Mouse (Mus musculus) neural tube, embryonic 13.5 days (tissue): ENCODE measurements around the gene Rnf185. TPM values are rescaled to one million over a fixed set of nuclear protein-coding genes. Genes with fewer than 3 reads are reported as not detected.
A peak's percentile ranks its signal among the peaks of the same experiment; 100 is the strongest.

Experiments
- ATAC-seq: fragments of 200-750 bp; cut with Nextera tagmentation; 2 replicates; pipeline ENCODE4 v1.8.0; 2017; ENCODE audit warnings: low read depth, mild to moderate bottlenecking, moderate TSS enrichment, moderate library complexity
- H3K27ac ChIP-seq: fragments of 300-500 bp; sonication (generic); replicated peaks from 2 replicates; pipeline ENCODE4 v1.5.1; 2015; ENCODE audit warnings: moderate library complexity, mild to moderate bottlenecking, inconsistent platforms
- H3K27me3 ChIP-seq: fragments of 300-500 bp; sonication (generic); 2 replicates; pipeline ENCODE4 v1.6.1; 2015; ENCODE audit warnings: mild to moderate bottlenecking, inconsistent platforms
- H3K36me3 ChIP-seq: fragments of 300-500 bp; sonication (generic); 2 replicates; pipeline ENCODE4 v1.6.1; 2015; ENCODE audit warnings: mild to moderate bottlenecking, inconsistent platforms
- H3K4me1 ChIP-seq: fragments of 300-500 bp; sonication (generic); replicated peaks from 2 replicates; pipeline ENCODE4 v1.6.1; 2015; ENCODE audit warnings: inconsistent platforms
- H3K4me2 ChIP-seq: fragments of 300-500 bp; sonication (generic); 2 replicates; pipeline ENCODE4 v1.6.1; 2015; ENCODE audit warnings: inconsistent platforms, mild to moderate bottlenecking, moderate library complexity
- H3K4me3 ChIP-seq: fragments of 300-500 bp; sonication (generic); 2 replicates; pipeline ENCODE4 v1.5.1; 2015; ENCODE audit warnings: mild to moderate bottlenecking, inconsistent platforms
- H3K9ac ChIP-seq: fragments of 300-500 bp; sonication (generic); 2 replicates; pipeline ENCODE4 v1.6.1; 2015; ENCODE audit warnings: moderate library complexity, mild to moderate bottlenecking, inconsistent platforms
- H3K9me3 ChIP-seq: fragments of 300-500 bp; sonication (generic); 2 replicates; pipeline ENCODE4 v1.6.1; 2016; ENCODE audit warnings: inconsistent platforms
- WGBS: fragments of 180-500 bp; shearing (Covaris S2); methylation state at CpG from one replicate; pipeline ENCODE4 v1.1.7; 2015; 5-methylcytosine and 5-hydroxymethylcytosine counted together
- polyA plus RNA-seq: library from polyadenylated mRNA; unstranded; fragments of >200 nt; fragmentation: Nextera tagmentation; extraction: Ambion mirVana; gene quantifications from 2 replicates; pipeline ENCODE4 v1.2.1, GENCODE M21; 2015

The Rnf185 gene
- polyA plus RNA-seq, 1 experiment from 2014 or later: 41.8 TPM

- Histone ChIP-seq H3K9me3 (no peaks in the 10 kb centered on the region), H3K4me3 (no peak overlapping the region), H3K9ac (no peak overlapping the region), H3K4me2 (no peak overlapping the region), H3K27ac (no peak overlapping the region), H3K27me3 (no peaks in the 10 kb centered on the region), H3K36me3 (peaks cover 4% of the 10 kb centered on the region; the same call in 1 of the 2 replicates), H3K4me1 (no peaks in the 10 kb centered on the region)
- 0 out of 2 replicates have a peak, but pooled peaks have one; percentile 40 for ATAC-seq
- 81% methylated on average over 6 of the region's 6 CpGs for WGBS
Observed at GRCm38 (mm10) chr11:3387482-3388196, 64.5 kb downstream of the Rnf185 start.

- no peak overlapping the region for H3K27ac ChIP-seq
- no peaks in the 10 kb centered on the region for H3K9me3 ChIP-seq
- 33% methylated on average over 4 of the region's 4 CpGs for WGBS
- no peaks in the 10 kb centered on the region for H3K27me3 ChIP-seq
- no peak overlapping the region for H3K4me3 ChIP-seq
- H3K36me3 ChIP-seq: peaks cover 3% of the 10 kb centered on the region; the same call in 1 of the 2 replicates
- no peaks in the 10 kb centered on the region for H3K4me1 ChIP-seq
- no peak overlapping the region for H3K4me2 ChIP-seq
- peak; percentile 72; the same call in 1 of the 2 replicates for ATAC-seq
- H3K9ac ChIP-seq: no peak overlapping the region
Observed at GRCm38 (mm10) chr11:3386941-3387368, 65.2 kb downstream of the Rnf185 start.

- Histone ChIP-seq H3K4me1 (no peaks in the 10 kb centered on the region), H3K4me2 (no peak overlapping the region), H3K4me3 (no peak overlapping the region), H3K9ac (no peak overlapping the region), H3K9me3 (no peaks in the 10 kb centered on the region), H3K36me3 (peaks cover 7% of the 10 kb centered on the region; the same call in 1 of the 2 replicates), H3K27ac (peak overlapping the region; percentile 49; the same call in 1 of the 2 replicates), H3K27me3 (no peaks in the 10 kb centered on the region)
- WGBS: 71% methylated on average over 5 of the region's 5 CpGs
- peak; percentile 67; the same call in 1 of the 2 replicates for ATAC-seq
Observed at GRCm38 (mm10) chr11:3382602-3383594, 69.3 kb downstream of the Rnf185 start.

GRCm38 (mm10) chr11:3381148-3381814 is 70.9 kb downstream of the Rnf185 start:
- Histone ChIP-seq H3K4me1 (no peaks in the 10 kb centered on the region), H3K36me3 (peaks cover 7% of the 10 kb centered on the region; the same call in 1 of the 2 replicates), H3K4me2 (no peak overlapping the region), H3K4me3 (no peak overlapping the region), H3K27ac (no peak overlapping the region), H3K9ac (no peak overlapping the region), H3K27me3 (no peaks in the 10 kb centered on the region), H3K9me3 (no peaks in the 10 kb centered on the region)
- ATAC-seq: no peak
- 90% methylated on average over 6 of the region's 6 CpGs for WGBS

- H3K9me3 ChIP-seq: no peaks in the 10 kb centered on the region
Observed at GRCm38 (mm10) chr11:3379427-3379826, 72.7 kb downstream of the Rnf185 start.

GRCm38 (mm10) chr11:3374741-3375140 is 77.4 kb downstream of the Rnf185 start:
- no peak for ATAC-seq
- Histone ChIP-seq H3K36me3 (no peaks in the 10 kb centered on the region), H3K9me3 (no peaks in the 10 kb centered on the region), H3K27me3 (no peaks in the 10 kb centered on the region), H3K4me2 (peak overlapping the region; percentile 30), H3K9ac (0 out of 2 replicates have a peak overlapping the region, but pooled peaks have one; percentile 49), H3K27ac (peak overlapping the region; percentile 81), H3K4me1 (peaks cover 42% of the 10 kb centered on the region), H3K4me3 (no peak overlapping the region; the same call in 1 of the 2 replicates)
- WGBS: 68% methylated on average over 12 of the region's 12 CpGs

More at GRCm38 (mm10) chr11:3379427-3379826, 72.7 kb downstream of the Rnf185 start:
- Histone ChIP-seq H3K4me3 (no peak overlapping the region), H3K27me3 (no peaks in the 10 kb centered on the region), H3K36me3 (peaks cover 7% of the 10 kb centered on the region; the same call in 1 of the 2 replicates), H3K9ac (no peak overlapping the region), H3K4me2 (no peak overlapping the region), H3K4me1 (peaks cover 6% of the 10 kb centered on the region), H3K27ac (no peak overlapping the region)
- 91% methylated on average over 4 of the region's 4 CpGs for WGBS
- no peak for ATAC-seq

GRCm38 (mm10) chr11:3374293-3374645 is 77.9 kb downstream of the Rnf185 start:
- Histone ChIP-seq H3K27me3 (no peaks in the 10 kb centered on the region), H3K36me3 (no peaks in the 10 kb centered on the region), H3K4me2 (peak overlapping the region; percentile 30), H3K4me3 (no peak overlapping the region; the same call in 1 of the 2 replicates), H3K9me3 (no peaks in the 10 kb centered on the region), H3K27ac (peak overlapping the region; percentile 81), H3K4me1 (peaks cover 46% of the 10 kb centered on the region), H3K9ac (peak overlapping the region; percentile 49; the same call in 1 of the 2 replicates)
- ATAC-seq: peak; percentile 19; the same call in 1 of the 2 replicates
- 10% methylated on average over 7 of the region's 7 CpGs for WGBS

- Histone ChIP-seq H3K9ac (peak overlapping the region; percentile 49; the same call in 1 of the 2 replicates), H3K36me3 (no peaks in the 10 kb centered on the region), H3K4me1 (peaks cover 52% of the 10 kb centered on the region), H3K27ac (peak overlapping the region; percentile 81), H3K9me3 (no peaks in the 10 kb centered on the region), H3K27me3 (no peaks in the 10 kb centered on the region), H3K4me2 (peak overlapping the region; percentile 30), H3K4me3 (no peak overlapping the region)
- 26% methylated on average over 7 of the region's 7 CpGs for WGBS
- peak; percentile 10; the same call in 1 of the 2 replicates for ATAC-seq
Observed at GRCm38 (mm10) chr11:3373591-3374292, 78.4 kb downstream of the Rnf185 start.

- Histone ChIP-seq H3K9me3 (no peaks in the 10 kb centered on the region), H3K9ac (peak overlapping the region; percentile 90), H3K4me1 (peaks cover 72% of the 10 kb centered on the region), H3K27ac (peak overlapping the region; percentile 96), H3K4me3 (peak overlapping the region; percentile 73), H3K4me2 (peak overlapping the region; percentile 79), H3K27me3 (no peaks in the 10 kb centered on the region), H3K36me3 (no peaks in the 10 kb centered on the region)
- WGBS: 24% methylated on average over 7 of the region's 7 CpGs
- peak; percentile 58 for ATAC-seq
Observed at GRCm38 (mm10) chr11:3371599-3372295, 80.4 kb downstream of the Rnf185 start.

- H3K36me3 ChIP-seq: no peaks in the 10 kb centered on the region
- H3K27ac ChIP-seq: peak overlapping the region; percentile 96
- peak; percentile 96 for ATAC-seq
- H3K4me1 ChIP-seq: peaks cover 76% of the 10 kb centered on the region
- peak overlapping the region; percentile 73 for H3K4me3 ChIP-seq
- 2% methylated on average over 27 of the region's 27 CpGs for WGBS
- H3K9me3 ChIP-seq: no peaks in the 10 kb centered on the region
- H3K27me3 ChIP-seq: no peaks in the 10 kb centered on the region
- H3K4me2 ChIP-seq: peak overlapping the region; percentile 79
- peak overlapping the region; percentile 90 for H3K9ac ChIP-seq
Observed at GRCm38 (mm10) chr11:3370928-3371598, 81.1 kb downstream of the Rnf185 start.
